Mouse (Mus musculus): ENCODE data around the gene Smpd3. TPM values are rescaled to one million over a fixed set of nuclear protein-coding genes. Genes with fewer than 3 reads are reported as not detected.

The Smpd3 gene
- polyA plus RNA-seq, 1 experiment from 2014 or later, result 46.7 TPM

DNA sequence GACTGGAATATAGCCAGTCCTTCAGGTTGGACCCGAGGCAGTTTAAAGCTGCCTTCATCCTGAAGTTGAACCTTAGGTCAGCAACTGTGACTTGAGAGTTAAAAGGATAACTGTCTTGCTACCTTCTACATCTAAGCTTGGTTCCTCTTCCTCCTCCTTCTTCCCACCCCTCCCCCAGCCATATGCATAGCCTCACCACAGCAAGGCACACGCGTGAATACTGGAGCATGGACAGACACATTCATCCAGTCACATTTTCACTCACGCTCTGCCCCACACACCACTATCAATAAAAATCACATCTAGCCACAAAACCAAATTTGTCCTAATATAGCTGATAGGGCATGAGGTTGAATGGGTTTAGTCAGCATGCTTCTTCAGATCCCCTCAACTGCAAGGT, 1.8 kb downstream of the Smpd3 start:
- Histone ChIP-seq H3K9ac (peak overlapping the region; percentile 94), H3K4me2 (replicated peaks) (peak overlapping the region; percentile 56), H3K4me3 (replicated peaks; ENCODE audit: low read length) (peak overlapping the region; percentile 79), H3K27ac (peak overlapping the region; percentile 92), H3K27me3 (ENCODE audit: control insufficient read depth, insufficient read depth, low read length) (no peaks in the 10 kb centered on the region), H3K4me1 (replicated peaks; ENCODE audit: control insufficient read depth, insufficient read depth, low read length) (peaks cover 40% of the 10 kb centered on the region), H3K9me3 (ENCODE audit: control insufficient read depth, low read length) (no peaks in the 10 kb centered on the region), H3K36me3 (replicated peaks; ENCODE audit: control insufficient read depth, insufficient read depth) (no peaks in the 10 kb centered on the region)
- WGBS, result 40% methylated on average over 4 of the region's 4 CpGs
- ATAC-seq (ENCODE audit: low FRiP score) (no peak), DNase-seq (ENCODE audit: low spot score) (no peak)

GRCm38 (mm10) chr8:106335196-106335595, 2.6 kb downstream of the Smpd3 start:
- Histone ChIP-seq H3K9me3 (ENCODE audit: control insufficient read depth, low read length) (no peaks in the 10 kb centered on the region), H3K36me3 (replicated peaks; ENCODE audit: control insufficient read depth, insufficient read depth) (no peaks in the 10 kb centered on the region), H3K27me3 (ENCODE audit: control insufficient read depth, insufficient read depth, low read length) (no peaks in the 10 kb centered on the region), H3K9ac (no peak overlapping the region; the same call in 1 of the 2 replicates), H3K27ac (no peak overlapping the region), H3K4me2 (replicated peaks) (peak overlapping the region; percentile 56), H3K4me1 (replicated peaks; ENCODE audit: control insufficient read depth, insufficient read depth, low read length) (peaks cover 40% of the 10 kb centered on the region), H3K4me3 (replicated peaks; ENCODE audit: low read length) (peak overlapping the region; percentile 79; the same call in 1 of the 2 replicates)
- DNase-seq (ENCODE audit: low spot score), result no peak
- ATAC-seq (ENCODE audit: low FRiP score), result no peak
- 58% methylated on average over 4 of the region's 4 CpGs for WGBS

DNA sequence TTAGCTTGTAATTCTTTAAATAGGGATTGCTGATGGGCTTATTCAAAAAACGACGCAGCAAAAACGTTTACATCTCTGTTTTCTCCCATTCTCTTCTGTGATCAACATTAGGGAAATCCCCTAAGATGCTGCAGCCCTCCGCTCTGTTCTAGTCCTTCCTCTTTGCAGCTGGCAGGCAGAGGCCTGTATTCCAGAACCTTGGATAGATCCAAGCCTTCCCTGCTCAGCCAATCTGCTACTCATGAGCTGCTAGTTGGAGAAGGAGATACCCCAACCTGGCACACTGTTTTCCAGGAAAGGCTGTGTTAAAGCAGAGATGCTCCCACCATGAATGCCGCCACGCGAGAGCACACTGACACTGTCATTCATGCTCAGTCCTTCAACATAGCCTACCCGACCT, 4.4 kb downstream of the Smpd3 start:
- no peaks in the 10 kb centered on the region for H3K27me3 ChIP-seq (ENCODE audit: control insufficient read depth, insufficient read depth, low read length)
- H3K36me3 ChIP-seq (replicated peaks; ENCODE audit: control insufficient read depth, insufficient read depth), result no peaks in the 10 kb centered on the region
- 49% methylated on average over 8 of the region's 8 CpGs for WGBS
- peaks cover 33% of the 10 kb centered on the region for H3K4me1 ChIP-seq (replicated peaks; ENCODE audit: control insufficient read depth, insufficient read depth, low read length)
- ATAC-seq (ENCODE audit: low FRiP score) (no peak), DNase-seq (ENCODE audit: low spot score) (no peak)
- no peak overlapping the region for H3K27ac ChIP-seq
- no peak overlapping the region for H3K4me2 ChIP-seq (replicated peaks)
- H3K9me3 ChIP-seq (ENCODE audit: control insufficient read depth, low read length), result no peaks in the 10 kb centered on the region
- H3K9ac ChIP-seq, result no peak overlapping the region; the same call in 1 of the 2 replicates
- no peak overlapping the region for H3K4me3 ChIP-seq (replicated peaks; ENCODE audit: low read length)

DNA sequence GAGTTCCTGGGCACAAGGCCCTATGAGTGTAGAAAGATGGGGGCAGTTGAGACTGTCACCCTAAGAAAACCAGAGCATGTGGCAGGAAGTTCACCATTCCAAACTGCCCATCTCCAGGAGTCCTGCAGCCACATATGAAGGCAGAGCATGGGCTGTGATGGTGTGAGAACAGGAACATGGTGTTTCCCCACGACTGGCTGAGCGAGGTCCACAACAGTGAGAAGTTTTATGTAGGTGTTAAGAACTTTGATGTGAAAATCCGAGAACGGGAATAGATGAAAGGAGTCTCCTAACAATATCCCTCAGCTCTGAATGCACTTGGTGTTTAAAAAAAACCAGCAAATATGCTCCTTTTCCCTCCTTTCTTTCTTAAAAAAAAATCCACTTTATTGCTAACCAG, 5.3 kb downstream of the Smpd3 start:
- DNase-seq (ENCODE audit: low spot score), result no peak
- 88% methylated on average over 4 of the region's 4 CpGs for WGBS
- Histone ChIP-seq H3K9ac (no peak overlapping the region), H3K4me3 (replicated peaks; ENCODE audit: low read length) (no peak overlapping the region), H3K27me3 (ENCODE audit: control insufficient read depth, insufficient read depth, low read length) (no peaks in the 10 kb centered on the region), H3K9me3 (ENCODE audit: control insufficient read depth, low read length) (no peaks in the 10 kb centered on the region), H3K36me3 (replicated peaks; ENCODE audit: control insufficient read depth, insufficient read depth) (no peaks in the 10 kb centered on the region), H3K4me1 (replicated peaks; ENCODE audit: control insufficient read depth, insufficient read depth, low read length) (peaks cover 33% of the 10 kb centered on the region), H3K27ac (no peak overlapping the region), H3K4me2 (replicated peaks) (no peak overlapping the region)
- ATAC-seq (ENCODE audit: low FRiP score), result no peak

- H3K27ac ChIP-seq, result peak overlapping the region; percentile 26; the same call in 1 of the 2 replicates
- 49% methylated on average over 4 of the region's 4 CpGs for WGBS
- ATAC-seq (ENCODE audit: low FRiP score) (no peak), DNase-seq (ENCODE audit: low spot score) (peak; percentile 47)
- H3K9me3 ChIP-seq (ENCODE audit: control insufficient read depth, low read length), result no peaks in the 10 kb centered on the region
- H3K9ac ChIP-seq, result no peak overlapping the region
- no peaks in the 10 kb centered on the region for H3K27me3 ChIP-seq (ENCODE audit: control insufficient read depth, insufficient read depth, low read length)
- no peaks in the 10 kb centered on the region for H3K36me3 ChIP-seq (replicated peaks; ENCODE audit: control insufficient read depth, insufficient read depth)
- H3K4me1 ChIP-seq (replicated peaks; ENCODE audit: control insufficient read depth, insufficient read depth, low read length), result peaks cover 9% of the 10 kb centered on the region; the same call in 1 of the 2 replicates
- no peak overlapping the region for H3K4me2 ChIP-seq (replicated peaks)
- H3K4me3 ChIP-seq (replicated peaks; ENCODE audit: low read length), result no peak overlapping the region
These were observed 11.2 kb downstream of the Smpd3 start for GRCm38 (mm10) chr8:106326624-106327023.

DNA sequence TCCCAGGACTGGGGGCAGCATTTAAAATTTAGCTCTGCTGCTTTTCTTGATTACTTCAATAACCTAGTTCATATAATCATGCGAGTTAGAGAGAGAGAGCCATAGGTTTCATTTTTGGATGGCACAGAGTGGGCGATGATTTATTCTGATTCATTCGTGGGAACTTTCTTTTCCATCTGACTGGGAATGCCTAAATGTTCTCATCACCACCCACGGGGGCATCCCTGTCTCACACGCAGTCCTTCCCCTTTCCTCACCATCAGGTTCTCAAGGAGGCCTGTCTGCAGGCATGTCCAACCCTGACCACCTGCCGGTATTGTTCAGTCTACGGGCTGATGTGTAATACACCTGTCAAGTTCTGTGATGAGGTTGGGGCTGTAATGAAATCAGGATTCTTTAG, 16.4 kb downstream of the Smpd3 start:
- H3K4me1 ChIP-seq (replicated peaks; ENCODE audit: control insufficient read depth, insufficient read depth, low read length), result peaks cover 23% of the 10 kb centered on the region

GRCm38 (mm10) chr8:106320002-106320401, 17.8 kb downstream of the Smpd3 start:
- 50% methylated on average over 6 of the region's 6 CpGs for WGBS
- Histone ChIP-seq H3K4me3 (replicated peaks; ENCODE audit: low read length) (no peak overlapping the region), H3K4me1 (replicated peaks; ENCODE audit: control insufficient read depth, insufficient read depth, low read length) (peaks cover 23% of the 10 kb centered on the region), H3K36me3 (replicated peaks; ENCODE audit: control insufficient read depth, insufficient read depth) (no peaks in the 10 kb centered on the region), H3K9me3 (ENCODE audit: control insufficient read depth, low read length) (no peaks in the 10 kb centered on the region), H3K9ac (no peak overlapping the region), H3K27ac (no peak overlapping the region), H3K4me2 (replicated peaks) (no peak overlapping the region), H3K27me3 (ENCODE audit: control insufficient read depth, insufficient read depth, low read length) (no peaks in the 10 kb centered on the region)
- ATAC-seq (ENCODE audit: low FRiP score) (no peak), DNase-seq (ENCODE audit: low spot score) (no peak)

More for the DNA sequence above, 16.4 kb downstream of the Smpd3 start:
- Histone ChIP-seq H3K27ac (no peak overlapping the region), H3K9ac (no peak overlapping the region), H3K4me2 (replicated peaks) (no peak overlapping the region), H3K36me3 (replicated peaks; ENCODE audit: control insufficient read depth, insufficient read depth) (no peaks in the 10 kb centered on the region), H3K4me3 (replicated peaks; ENCODE audit: low read length) (no peak overlapping the region), H3K27me3 (ENCODE audit: control insufficient read depth, insufficient read depth, low read length) (no peaks in the 10 kb centered on the region), H3K9me3 (ENCODE audit: control insufficient read depth, low read length) (no peaks in the 10 kb centered on the region)
- 79% methylated on average over 7 of the region's 7 CpGs for WGBS
- ATAC-seq (ENCODE audit: low FRiP score) (no peak), DNase-seq (ENCODE audit: low spot score) (no peak)

DNA sequence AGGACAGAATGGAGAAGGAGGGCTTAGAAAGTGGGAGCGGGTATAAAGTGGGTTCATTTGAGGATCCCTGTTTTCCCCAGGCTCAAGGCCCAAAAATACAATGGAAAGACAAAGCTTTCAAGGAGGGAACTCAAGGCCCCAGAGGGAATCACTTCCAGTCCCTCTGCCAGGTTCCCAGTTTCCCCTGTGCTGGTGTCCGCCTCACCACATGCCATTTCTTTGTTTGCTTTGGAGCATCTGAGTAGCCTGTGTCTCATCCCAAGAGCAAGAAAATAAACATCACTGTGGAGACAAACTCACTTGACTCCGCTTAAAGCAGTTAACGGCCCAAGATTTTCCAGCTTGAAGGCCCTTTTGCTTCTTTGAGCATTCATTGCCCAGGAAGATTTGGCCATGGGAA, 20.7 kb downstream of the Smpd3 start:
- H3K9ac ChIP-seq, result no peak overlapping the region
- ATAC-seq (ENCODE audit: low FRiP score) (no peak), DNase-seq (ENCODE audit: low spot score) (no peak)
- no peaks in the 10 kb centered on the region for H3K36me3 ChIP-seq (replicated peaks; ENCODE audit: control insufficient read depth, insufficient read depth)
- peaks cover 14% of the 10 kb centered on the region for H3K4me1 ChIP-seq (replicated peaks; ENCODE audit: control insufficient read depth, insufficient read depth, low read length)
- no peaks in the 10 kb centered on the region for H3K27me3 ChIP-seq (ENCODE audit: control insufficient read depth, insufficient read depth, low read length)
- no peak overlapping the region for H3K27ac ChIP-seq
- no peak overlapping the region for H3K4me2 ChIP-seq (replicated peaks)
- H3K9me3 ChIP-seq (ENCODE audit: control insufficient read depth, low read length), result no peaks in the 10 kb centered on the region
- H3K4me3 ChIP-seq (replicated peaks; ENCODE audit: low read length), result no peak overlapping the region
- 76% methylated on average over 4 of the region's 4 CpGs for WGBS

- H3K4me1 ChIP-seq (replicated peaks; ENCODE audit: control insufficient read depth, insufficient read depth, low read length), result peaks cover 14% of the 10 kb centered on the region
- ATAC-seq (ENCODE audit: low FRiP score), result no peak
These were observed 21.3 kb downstream of the Smpd3 start for GRCm38 (mm10) chr8:106316506-106316905.

More at GRCm38 (mm10) chr8:106316506-106316905, 21.3 kb downstream of the Smpd3 start:
- Histone ChIP-seq H3K27ac (no peak overlapping the region), H3K9me3 (ENCODE audit: control insufficient read depth, low read length) (no peaks in the 10 kb centered on the region), H3K9ac (no peak overlapping the region), H3K4me3 (replicated peaks; ENCODE audit: low read length) (no peak overlapping the region), H3K36me3 (replicated peaks; ENCODE audit: control insufficient read depth, insufficient read depth) (no peaks in the 10 kb centered on the region), H3K4me2 (replicated peaks) (no peak overlapping the region), H3K27me3 (ENCODE audit: control insufficient read depth, insufficient read depth, low read length) (no peaks in the 10 kb centered on the region)
- 54% methylated on average over 10 of the region's 10 CpGs for WGBS
- DNase-seq (ENCODE audit: low spot score), result no peak

All from hindbrain, embryonic 14.5 days (tissue).